Mouse (Mus musculus) heart, embryonic 11.5 days (tissue): ENCODE results near the gene Spocd1. TPM values are rescaled to one million over a fixed set of nuclear protein-coding genes. Genes with fewer than 3 reads are reported as not detected.

Experiments
- ATAC-seq: fragments of 200-750 bp; cut with Nextera tagmentation; replicated peaks from 2 replicates; pipeline ENCODE4 v1.8.0; 2017; ENCODE audit warnings: moderate library complexity; ENCODE audit not compliant: insufficient number of reproducible peaks, low FRiP score, low TSS enrichment
- H3K27ac ChIP-seq: fragments of 300-500 bp; sonication (generic); 2 replicates; pipeline ENCODE4 v1.5.1; 2014; ENCODE audit warnings: mild to moderate bottlenecking, low read depth, low read length
- H3K27me3 ChIP-seq: fragments of 300-500 bp; sonication (generic); 2 replicates; pipeline ENCODE4 v1.6.1; 2014; ENCODE audit warnings: mild to moderate bottlenecking, low read length, mixed read lengths; ENCODE audit not compliant: control insufficient read depth, insufficient read depth
- H3K36me3 ChIP-seq: fragments of 300-500 bp; sonication (generic); 2 replicates; pipeline ENCODE4 v1.6.1; 2014; ENCODE audit warnings: mild to moderate bottlenecking, low read length, moderate library complexity, mixed read lengths; ENCODE audit not compliant: control insufficient read depth, insufficient read depth
- H3K4me1 ChIP-seq: fragments of 300-500 bp; sonication (generic); 2 replicates; pipeline ENCODE4 v1.6.1; 2014; ENCODE audit warnings: low read length; ENCODE audit not compliant: control insufficient read depth, insufficient read depth
- H3K4me2 ChIP-seq: fragments of 300-500 bp; sonication (generic); 2 replicates; pipeline ENCODE4 v1.6.1; 2014; ENCODE audit warnings: mild to moderate bottlenecking, moderate library complexity
- H3K4me3 ChIP-seq: fragments of 300-500 bp; sonication (generic); 2 replicates; pipeline ENCODE4 v1.5.1; 2014; ENCODE audit warnings: low read depth, low read length
- H3K9ac ChIP-seq: fragments of 300-500 bp; sonication (generic); 2 replicates; pipeline ENCODE4 v1.6.1; 2014; ENCODE audit warnings: mild to moderate bottlenecking, low read depth, low read length, moderate library complexity
- H3K9me3 ChIP-seq: fragments of 300-500 bp; sonication (generic); replicated peaks from 2 replicates; pipeline ENCODE4 v1.6.1; 2016; ENCODE audit warnings: low read length; ENCODE audit not compliant: control insufficient read depth
- WGBS: fragments of 180-500 bp; shearing (Covaris S2); extraction: QIAGEN DNeasy Blood & Tissue Kit; methylation state at CpG from one replicate; pipeline ENCODE4 v1.1.7; 2014; ENCODE audit not compliant: insufficient replicate concordance; 5-methylcytosine and 5-hydroxymethylcytosine counted together
- polyA plus RNA-seq: library from polyadenylated mRNA; unstranded; fragments of >200 nt; fragmentation: Nextera tagmentation; extraction: Ambion mirVana; gene quantifications from 2 replicates; pipeline ENCODE4 v1.2.1, GENCODE M21; 2014

The Spocd1 gene
- polyA plus RNA-seq, 1 experiment from 2014 or later = 0.34 TPM

GRCm38 (mm10) chr4:129951359-129951821 is 22.3 kb downstream of the Spocd1 start:
- Histone ChIP-seq H3K4me3 (no peak overlapping the region), H3K9me3 (no peaks in the 10 kb centered on the region), H3K9ac (no peak overlapping the region), H3K27ac (no peak overlapping the region), H3K27me3 (0 out of 2 replicates have a peak, but pooled peaks cover 2% of the 10 kb centered on the region), H3K36me3 (no peaks in the 10 kb centered on the region), H3K4me1 (peaks cover 13% of the 10 kb centered on the region; the same call in 1 of the 2 replicates), H3K4me2 (no peak overlapping the region)
- WGBS = 71% methylated on average over 6 of the region's 6 CpGs
- ATAC-seq = no peak

DNA sequence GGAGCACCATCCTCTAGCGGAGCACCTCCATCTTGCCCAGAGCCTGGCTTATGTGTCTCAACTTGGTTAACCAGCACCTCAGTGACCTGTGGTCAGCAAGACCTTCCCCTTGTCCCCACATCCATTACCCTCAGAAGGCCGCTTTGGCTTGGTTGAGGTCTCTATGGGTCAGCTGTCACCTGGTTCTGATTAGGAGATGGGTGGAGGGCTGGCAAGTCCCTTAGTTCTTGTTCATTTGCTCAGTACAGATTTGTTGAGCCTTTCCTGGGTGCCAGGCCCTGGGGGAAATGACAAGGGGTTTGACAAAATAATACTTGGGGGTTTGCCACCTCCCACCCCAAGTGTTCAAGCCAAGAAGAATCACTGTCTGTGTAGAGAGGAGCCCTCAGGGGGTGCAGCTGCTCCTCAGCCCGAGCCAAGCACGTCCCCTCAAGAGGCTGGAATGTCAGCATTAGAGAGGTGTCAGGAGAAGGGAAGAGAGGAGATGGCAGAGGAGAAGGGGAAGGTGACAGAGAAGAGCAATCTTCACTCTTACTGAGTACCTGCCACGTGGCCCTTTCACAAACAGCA is 23.3 kb downstream of the Spocd1 start:
- Histone ChIP-seq H3K36me3 (no peaks in the 10 kb centered on the region), H3K27me3 (0 out of 2 replicates have a peak, but pooled peaks cover 2% of the 10 kb centered on the region), H3K4me3 (no peak overlapping the region), H3K4me2 (no peak overlapping the region), H3K9me3 (no peaks in the 10 kb centered on the region), H3K9ac (no peak overlapping the region), H3K27ac (no peak overlapping the region), H3K4me1 (peaks cover 8% of the 10 kb centered on the region; the same call in 1 of the 2 replicates)
- no peak for ATAC-seq
- 25% methylated on average over 5 of the region's 5 CpGs for WGBS

DNA sequence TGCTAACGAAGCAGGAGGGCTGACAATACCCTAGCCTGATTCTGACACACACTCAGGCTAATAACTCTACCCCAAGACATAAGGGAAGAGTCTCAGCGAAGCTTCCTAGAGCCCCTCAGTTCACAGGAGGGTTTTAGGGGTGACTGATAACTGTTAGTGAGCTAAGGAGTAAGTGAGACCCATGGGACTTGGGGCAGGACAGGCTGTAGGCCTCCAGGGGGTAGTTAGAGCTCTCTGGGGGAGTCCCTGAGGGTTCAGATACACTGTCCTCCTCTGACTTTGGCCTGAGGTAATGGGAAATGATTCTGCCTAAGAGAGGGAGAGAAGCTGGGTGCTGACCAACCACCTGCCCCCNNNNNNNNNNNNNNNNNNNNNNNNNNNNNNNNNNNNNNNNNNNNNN is 25.5 kb downstream of the Spocd1 start:
- Histone ChIP-seq H3K27ac (no peak overlapping the region), H3K9me3 (no peaks in the 10 kb centered on the region), H3K27me3 (peaks cover 2% of the 10 kb centered on the region; the same call in 1 of the 2 replicates), H3K4me2 (no peak overlapping the region), H3K9ac (0 out of 2 replicates have a peak overlapping the region, but pooled peaks have one; percentile 24), H3K36me3 (no peaks in the 10 kb centered on the region), H3K4me3 (no peak overlapping the region), H3K4me1 (peaks cover 8% of the 10 kb centered on the region; the same call in 1 of the 2 replicates)
- 63% methylated on average over 2 of the region's 2 CpGs for WGBS
- ATAC-seq = no peak

- WGBS = 2% methylated on average over 37 of the region's 37 CpGs
- H3K27ac ChIP-seq = no peak overlapping the region
- H3K27me3 ChIP-seq = peaks cover 14% of the 10 kb centered on the region
- ATAC-seq = peak; percentile 59; the same call in 1 of the 2 replicates
- peak overlapping the region; percentile 8; the same call in 1 of the 2 replicates for H3K9ac ChIP-seq
- no peaks in the 10 kb centered on the region for H3K9me3 ChIP-seq
- H3K4me1 ChIP-seq = peaks cover 7% of the 10 kb centered on the region
- peak overlapping the region; percentile 77 for H3K4me2 ChIP-seq
- peak overlapping the region; percentile 50 for H3K4me3 ChIP-seq
- no peaks in the 10 kb centered on the region for H3K36me3 ChIP-seq
Measured at GRCm38 (mm10) chr4:129960180-129960944, 31.3 kb downstream of the Spocd1 start.

GRCm38 (mm10) chr4:129965294-129965693 is 36.2 kb downstream of the Spocd1 start:
- 0 out of 2 replicates have a peak overlapping the region, but pooled peaks have one; percentile 16 for H3K9ac ChIP-seq
- no peak overlapping the region for H3K27ac ChIP-seq
- no peaks in the 10 kb centered on the region for H3K9me3 ChIP-seq
- ATAC-seq = no peak
- no peaks in the 10 kb centered on the region for H3K36me3 ChIP-seq
- peaks cover 16% of the 10 kb centered on the region for H3K27me3 ChIP-seq
- H3K4me3 ChIP-seq = no peak overlapping the region
- peaks cover 15% of the 10 kb centered on the region for H3K4me1 ChIP-seq
- 52% methylated on average over 11 of the region's 11 CpGs for WGBS
- H3K4me2 ChIP-seq = peak overlapping the region; percentile 11; the same call in 1 of the 2 replicates

GRCm38 (mm10) chr4:129966201-129966600 is 37.2 kb downstream of the Spocd1 start:
- no peak overlapping the region for H3K4me2 ChIP-seq
- no peak overlapping the region for H3K4me3 ChIP-seq
- H3K9ac ChIP-seq = no peak overlapping the region
- no peak overlapping the region for H3K27ac ChIP-seq
- 29% methylated on average over 10 of the region's 10 CpGs for WGBS
- peaks cover 13% of the 10 kb centered on the region for H3K4me1 ChIP-seq
- H3K27me3 ChIP-seq = peaks cover 15% of the 10 kb centered on the region; the same call in 1 of the 2 replicates
- H3K36me3 ChIP-seq = no peaks in the 10 kb centered on the region
- H3K9me3 ChIP-seq = no peaks in the 10 kb centered on the region
- ATAC-seq = no peak

DNA sequence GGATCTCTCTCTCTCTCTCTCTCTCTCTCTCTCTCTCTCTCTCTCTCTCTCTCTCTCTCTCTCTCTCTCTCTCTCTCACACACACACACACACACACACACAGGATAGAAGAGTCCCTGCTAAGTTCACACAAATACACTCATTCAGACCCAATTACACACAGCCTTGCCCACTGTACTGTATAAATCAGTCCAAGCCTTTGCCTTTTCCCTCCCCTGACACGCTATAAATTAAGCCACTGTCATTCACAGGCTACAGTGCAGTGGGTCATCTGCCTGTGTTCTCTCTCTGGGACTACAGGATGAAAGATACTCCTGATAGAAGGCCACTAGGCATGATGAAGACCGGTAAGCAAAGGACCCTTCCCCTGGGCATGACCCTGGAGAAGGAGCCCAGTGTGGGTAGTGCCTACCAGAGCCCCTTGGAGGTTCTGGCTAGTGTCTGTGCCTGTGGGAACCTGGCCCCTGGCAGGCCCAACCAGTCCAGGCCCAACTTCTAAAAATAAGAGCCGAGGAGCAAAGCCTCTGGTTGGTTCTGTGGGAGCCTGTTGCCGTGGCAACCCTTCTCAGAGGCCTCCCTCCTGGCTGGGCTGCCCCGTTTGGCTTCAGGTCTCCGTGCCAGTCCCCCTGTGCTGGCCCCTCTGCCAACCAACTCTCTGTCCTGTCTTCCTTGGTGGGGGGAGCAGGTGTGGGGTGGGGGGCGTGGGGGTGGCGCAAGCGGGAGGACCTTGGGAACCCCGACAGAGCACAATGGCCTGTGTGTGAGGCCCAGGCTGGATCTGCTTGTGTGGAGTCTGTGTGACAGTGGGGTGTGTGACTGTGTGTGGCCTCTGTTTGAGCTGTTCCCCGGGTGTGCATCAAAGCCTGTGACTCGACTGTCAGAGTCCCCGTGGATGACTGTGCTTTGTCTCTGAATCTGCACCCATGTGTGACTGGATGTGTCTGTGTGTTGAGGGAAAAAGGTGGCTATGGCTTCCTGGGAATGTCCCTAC is 38.3 kb downstream of the Spocd1 start:
- 54% methylated on average over 13 of the region's 13 CpGs for WGBS
- no peak overlapping the region for H3K4me2 ChIP-seq
- no peaks in the 10 kb centered on the region for H3K36me3 ChIP-seq
- no peak overlapping the region for H3K9ac ChIP-seq
- 0 out of 2 replicates have a peak, but pooled peaks have one; percentile 11 for ATAC-seq
- no peaks in the 10 kb centered on the region for H3K9me3 ChIP-seq
- H3K27me3 ChIP-seq = peaks cover 8% of the 10 kb centered on the region; the same call in 1 of the 2 replicates
- H3K4me1 ChIP-seq = peaks cover 13% of the 10 kb centered on the region
- no peak overlapping the region for H3K27ac ChIP-seq
- H3K4me3 ChIP-seq = no peak overlapping the region

- Histone ChIP-seq H3K4me2 (no peak overlapping the region), H3K4me3 (no peak overlapping the region), H3K27ac (no peak overlapping the region), H3K4me1 (peaks cover 10% of the 10 kb centered on the region), H3K36me3 (no peaks in the 10 kb centered on the region), H3K27me3 (peaks cover 22% of the 10 kb centered on the region), H3K9ac (no peak overlapping the region), H3K9me3 (no peaks in the 10 kb centered on the region)
- no peak for ATAC-seq
- WGBS = 64% methylated on average over 8 of the region's 8 CpGs
Measured at GRCm38 (mm10) chr4:129970168-129970567, 41.1 kb downstream of the Spocd1 start.
